Mouse (Mus musculus) ES-Bruce4 (cell line): ENCODE results near the gene Ccdc54. TPM values are rescaled to one million over a fixed set of nuclear protein-coding genes. Genes with fewer than 3 reads are reported as not detected.

ENCODE experiments used
- H3K27ac ChIP-seq: 2 replicates; pipeline ENCODE4 v1.5.1; 2012; ENCODE audit warnings: low read length, inconsistent platforms; ENCODE audit not compliant: insufficient read depth
- H3K27me3 ChIP-seq: 2 replicates; pipeline ENCODE4 v1.6.1; 2012; ENCODE audit warnings: mild to moderate bottlenecking, low read length, inconsistent platforms; ENCODE audit not compliant: control insufficient read depth, poor library complexity, insufficient read depth, severe bottlenecking
- H3K36me3 ChIP-seq: 2 replicates; pipeline ENCODE4 v1.6.1; 2012; ENCODE audit warnings: inconsistent platforms, mild to moderate bottlenecking, low read length, moderate library complexity; ENCODE audit not compliant: control insufficient read depth, poor library complexity, insufficient read depth, severe bottlenecking
- H3K4me1 ChIP-seq: one replicate; pipeline ENCODE4 v1.8.1; 2011; ENCODE audit warnings: low read length; ENCODE audit not compliant: control insufficient read depth, insufficient read depth
- H3K4me3 ChIP-seq: 2 replicates; pipeline ENCODE4 v1.5.1; 2011; ENCODE audit warnings: low read depth, mild to moderate bottlenecking, low read length
- H3K9ac ChIP-seq: 2 replicates; pipeline ENCODE4 v1.6.1; 2012; ENCODE audit warnings: low read depth, mild to moderate bottlenecking, inconsistent platforms; ENCODE audit not compliant: poor library complexity, severe bottlenecking
- H3K9me3 ChIP-seq: replicated peaks from 2 replicates; pipeline ENCODE4 v1.6.1; 2012; ENCODE audit warnings: mild to moderate bottlenecking, low read length, inconsistent platforms; ENCODE audit not compliant: control insufficient read depth, poor library complexity, insufficient read depth, severe bottlenecking
- CTCF ChIP-seq: IDR thresholded peaks from one replicate; pipeline ENCODE4 v1.8.1; 2011; ENCODE audit warnings: low read depth, low read length
- EP300 ChIP-seq: IDR thresholded peaks from 2 replicates; pipeline ENCODE4 v1.6.1; 2011; ENCODE audit warnings: low read depth, low read length; ENCODE audit not compliant: insufficient read depth
- POLR2A ChIP-seq: IDR thresholded peaks from one replicate; pipeline ENCODE4 v1.8.1; 2011; ENCODE audit warnings: low read length; ENCODE audit not compliant: insufficient read depth
- polyA plus RNA-seq: library from polyadenylated mRNA; stranded (reverse); fragments of >200 nt; gene quantifications from 2 replicates; pipeline ENCODE4 v1.2.4, GENCODE M21; 2011; ENCODE audit warnings: low read depth; ENCODE audit not compliant: missing spikeins, insufficient read depth, insufficient read length

Gene Ccdc54
- polyA plus RNA-seq, 1 experiment = not detected

DNA sequence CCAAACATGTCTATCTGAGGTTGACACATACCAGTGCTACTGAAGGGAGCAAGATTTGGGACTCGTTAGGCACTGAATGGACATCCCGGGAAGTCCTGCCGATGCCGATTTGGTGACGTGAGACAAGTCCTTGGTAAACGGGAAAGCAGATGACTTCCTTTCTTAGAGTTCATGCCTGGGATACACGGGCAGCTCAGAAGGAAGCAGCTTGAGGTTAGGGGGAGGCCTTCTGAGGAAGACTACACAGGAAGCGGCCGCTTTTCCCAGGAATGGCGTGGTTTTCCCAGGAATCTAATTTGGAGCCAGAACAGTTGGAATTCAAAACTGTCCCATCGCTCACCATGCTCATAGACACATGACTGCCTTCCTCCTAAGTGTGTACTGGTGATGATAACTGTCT lies 2.4 kb upstream of the Ccdc54 start:
- H3K27ac ChIP-seq = no peak overlapping the region
- H3K9me3 ChIP-seq = no peaks in the 10 kb centered on the region
- H3K9ac ChIP-seq = no peak overlapping the region
- no peak overlapping the region for H3K4me3 ChIP-seq
- no peaks in the 10 kb centered on the region for H3K36me3 ChIP-seq
- TF ChIP-seq POLR2A = no peak
- TF ChIP-seq EP300 = no peak
- TF ChIP-seq CTCF = no peak
- H3K27me3 ChIP-seq = no peaks in the 10 kb centered on the region
- no peaks in the 10 kb centered on the region for H3K4me1 ChIP-seq

DNA sequence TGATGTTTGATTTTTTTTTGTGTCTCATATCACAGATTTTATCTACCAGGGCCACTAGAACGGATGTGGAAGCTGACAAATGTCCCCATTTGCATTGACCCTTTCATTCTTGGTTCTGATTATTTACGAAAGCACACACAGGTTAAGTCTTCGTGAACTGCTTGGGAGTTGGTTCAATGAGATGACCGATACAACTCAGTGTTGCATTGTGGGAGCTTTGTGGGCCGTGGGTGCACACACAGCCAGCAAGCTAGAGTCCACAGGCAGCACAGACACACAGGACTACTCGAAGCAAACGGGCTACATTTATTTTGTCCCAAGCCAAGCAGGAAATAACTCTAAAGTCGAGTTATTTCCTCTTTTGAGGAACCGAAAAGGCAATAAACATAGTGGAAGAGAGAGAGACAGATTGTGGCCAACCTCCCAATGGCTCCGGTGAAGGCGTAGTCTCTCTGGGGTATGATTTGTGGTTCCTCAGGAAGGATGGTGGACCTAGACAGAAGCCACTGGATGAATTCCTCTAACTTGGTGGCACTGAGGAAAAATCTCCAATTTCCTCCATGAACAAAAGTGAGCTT lies 1.3 kb downstream of the Ccdc54 start:
- H3K9me3 ChIP-seq = no peaks in the 10 kb centered on the region
- H3K4me3 ChIP-seq = no peak overlapping the region
- no peaks in the 10 kb centered on the region for H3K4me1 ChIP-seq
- no peaks in the 10 kb centered on the region for H3K27me3 ChIP-seq
- no peaks in the 10 kb centered on the region for H3K36me3 ChIP-seq
- H3K9ac ChIP-seq = no peak overlapping the region
- H3K27ac ChIP-seq = no peak overlapping the region
- TF ChIP-seq CTCF = no peak
- TF ChIP-seq POLR2A = no peak
- TF ChIP-seq EP300 = no peak

DNA sequence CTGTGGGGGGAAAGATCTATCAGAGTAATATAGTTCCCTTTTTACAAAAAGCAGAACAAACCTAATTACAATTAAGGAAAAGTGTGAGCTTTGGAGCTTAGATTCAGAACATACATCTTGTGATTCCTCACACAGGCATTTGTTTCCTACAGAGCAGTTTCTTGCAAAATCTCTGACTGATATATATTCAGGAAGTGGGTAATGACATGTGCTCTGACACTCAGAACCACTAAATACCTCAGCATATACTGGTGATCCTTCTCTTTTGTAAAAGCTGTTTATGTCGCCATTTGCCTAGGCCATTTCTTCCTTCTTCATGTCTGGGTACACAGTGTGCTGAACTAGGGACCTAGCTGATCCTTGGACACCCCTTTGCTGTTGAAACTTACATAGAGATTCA lies 2.8 kb downstream of the Ccdc54 start:
- Histone ChIP-seq H3K36me3 (no peaks in the 10 kb centered on the region), H3K27me3 (no peaks in the 10 kb centered on the region), H3K9ac (no peak overlapping the region), H3K27ac (no peak overlapping the region), H3K4me1 (no peaks in the 10 kb centered on the region), H3K9me3 (no peaks in the 10 kb centered on the region), H3K4me3 (no peak overlapping the region)
- TF ChIP-seq EP300 (no peak), CTCF (no peak), POLR2A (no peak)

DNA sequence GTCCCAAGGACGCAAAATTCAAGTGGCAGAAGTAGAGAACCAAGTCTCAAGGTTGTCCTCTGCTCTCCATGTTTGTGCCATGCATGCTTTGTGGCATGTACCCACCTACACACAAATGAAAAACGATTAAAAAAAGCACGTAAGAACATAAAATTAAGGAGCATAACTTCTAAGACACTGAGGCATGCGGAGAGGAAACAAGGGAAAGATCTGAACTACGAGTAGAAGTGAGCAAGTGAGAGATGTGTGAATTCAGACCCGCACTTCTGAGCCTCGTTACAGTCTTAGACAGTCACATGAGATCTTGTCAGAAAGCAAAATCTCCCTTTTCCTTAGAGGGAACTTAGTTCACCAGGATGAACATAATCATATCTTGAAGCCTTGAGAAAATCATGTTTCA lies 3.8 kb downstream of the Ccdc54 start:
- Histone ChIP-seq H3K4me1 (no peaks in the 10 kb centered on the region), H3K27me3 (no peaks in the 10 kb centered on the region), H3K27ac (no peak overlapping the region), H3K9me3 (no peaks in the 10 kb centered on the region), H3K9ac (no peak overlapping the region), H3K4me3 (no peak overlapping the region), H3K36me3 (no peaks in the 10 kb centered on the region)
- no peak for TF ChIP-seq EP300
- no peak for TF ChIP-seq POLR2A
- TF ChIP-seq CTCF = no peak

DNA sequence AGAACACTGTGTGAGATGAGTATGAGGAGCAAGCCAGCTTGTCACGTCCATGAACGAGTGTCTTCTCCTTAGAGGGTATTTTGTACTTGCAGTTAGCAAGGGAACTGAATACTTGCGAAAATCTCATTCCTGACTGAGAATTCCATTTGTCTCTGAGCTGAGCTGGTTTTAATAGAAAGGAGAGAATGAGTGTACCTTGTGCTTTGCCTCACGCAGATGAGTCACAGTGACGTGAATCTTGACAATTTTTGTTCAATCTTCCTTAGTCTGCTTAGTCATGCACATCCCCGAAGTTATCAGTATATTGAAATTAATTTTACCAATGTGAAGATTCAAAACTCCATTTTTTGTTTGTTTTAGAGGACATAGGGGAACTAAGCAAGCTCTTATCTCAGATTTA lies 12.6 kb downstream of the Ccdc54 start:
- Histone ChIP-seq H3K27ac (no peak overlapping the region), H3K4me3 (no peak overlapping the region), H3K9me3 (no peaks in the 10 kb centered on the region), H3K27me3 (no peaks in the 10 kb centered on the region), H3K36me3 (no peaks in the 10 kb centered on the region), H3K9ac (no peak overlapping the region), H3K4me1 (no peaks in the 10 kb centered on the region)
- TF ChIP-seq POLR2A (no peak), CTCF (no peak), EP300 (no peak)

DNA sequence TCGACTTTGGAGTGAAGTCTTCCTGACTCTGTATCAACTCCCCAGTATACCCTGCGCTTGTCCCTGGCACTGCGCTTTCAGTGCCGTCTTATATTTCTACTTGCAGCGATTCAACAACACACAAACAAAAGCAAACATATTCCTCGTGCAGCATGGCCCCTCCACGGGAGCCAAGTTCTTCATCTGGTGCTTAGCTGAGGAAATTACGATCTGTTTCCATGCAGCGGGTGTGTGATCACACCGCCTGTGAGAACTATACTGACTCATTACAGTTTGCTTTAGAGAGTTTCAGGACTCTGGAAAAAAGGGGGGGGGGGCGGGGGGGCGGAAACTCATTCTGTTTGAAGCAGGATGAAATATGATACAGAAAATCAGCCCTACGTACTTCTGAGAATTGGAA lies 18.4 kb downstream of the Ccdc54 start:
- Histone ChIP-seq H3K36me3 (no peaks in the 10 kb centered on the region), H3K9me3 (no peaks in the 10 kb centered on the region), H3K4me3 (no peak overlapping the region), H3K27me3 (no peaks in the 10 kb centered on the region), H3K9ac (no peak overlapping the region), H3K27ac (no peak overlapping the region), H3K4me1 (no peaks in the 10 kb centered on the region)
- TF ChIP-seq CTCF = no peak
- no peak for TF ChIP-seq EP300
- no peak for TF ChIP-seq POLR2A
